Mouse (Mus musculus) olfactory bulb, adult 2 months (tissue): ENCODE results near the gene Olfr130. TPM values are rescaled to one million over a fixed set of nuclear protein-coding genes. Genes with fewer than 3 reads are reported as not detected.

Source experiments
- H3K27ac ChIP-seq: fragments of 200-500 bp; 2 replicates; pipeline ENCODE4 v1.5.1; 2012; ENCODE audit warnings: low read depth, low read length; ENCODE audit not compliant: insufficient read depth
- H3K4me1 ChIP-seq: fragments of 200-500 bp; 2 replicates; pipeline ENCODE4 v1.6.1; 2012; ENCODE audit warnings: low read length; ENCODE audit not compliant: control insufficient read depth, insufficient read depth
- H3K4me3 ChIP-seq: fragments of 200-500 bp; 2 replicates; pipeline ENCODE4 v1.5.1; 2012; ENCODE audit warnings: mild to moderate bottlenecking, low read depth, low read length, moderate library complexity; ENCODE audit not compliant: insufficient read depth
- CTCF ChIP-seq: fragments of 200-500 bp; IDR thresholded peaks from 2 replicates; pipeline ENCODE4 v1.5.1; 2012; ENCODE audit warnings: low read depth, mild to moderate bottlenecking, low read length, moderate library complexity; ENCODE audit not compliant: insufficient read depth
- POLR2A ChIP-seq: fragments of 200-500 bp; IDR thresholded peaks from 2 replicates; pipeline ENCODE4 v1.6.1; 2012; ENCODE audit warnings: mild to moderate bottlenecking, low read depth, low read length, moderate library complexity; ENCODE audit not compliant: insufficient read depth
- WGBS: fragments of 180-500 bp; shearing (Covaris S2); methylation state at CpG from one replicate; pipeline ENCODE4 v1.1.7; 2018; 5-methylcytosine and 5-hydroxymethylcytosine counted together
- polyA plus RNA-seq: library from polyadenylated mRNA; stranded (reverse); fragments of >200 nt; gene quantifications from 2 replicates; pipeline ENCODE4 v1.2.4, GENCODE M21; 2012; ENCODE audit warnings: low replicate concordance; ENCODE audit not compliant: missing spikeins, insufficient read depth, insufficient read length

Gene Olfr130
- polyA plus RNA-seq = not detected in 2 replicates

- no peak within 1 kb of the TSS for H3K27ac ChIP-seq
- no peak within 1 kb of the TSS for H3K4me3 ChIP-seq
- no peak for TF ChIP-seq CTCF
- no peak for TF ChIP-seq POLR2A
- H3K4me1 ChIP-seq = no peaks in the 10 kb centered on the region
- 95% methylated on average over 1 of the region's 1 CpGs for WGBS
Measured at GRCm38 (mm10) chr17:38063621-38064020, at the start of gene Olfr130. Gene Olfr130 (plus strand): TSS chr17:38063921.

GRCm38 (mm10) chr17:38016341-38016740 is 47.4 kb upstream of the Olfr130 start:
- no peak overlapping the region for H3K4me3 ChIP-seq
- no peaks in the 10 kb centered on the region for H3K4me1 ChIP-seq
- H3K27ac ChIP-seq = no peak overlapping the region
- 78% methylated on average over 2 of the region's 2 CpGs for WGBS
- TF ChIP-seq POLR2A (no peak), CTCF (no peak)

GRCm38 (mm10) chr17:38026297-38026696 is 37.4 kb upstream of the Olfr130 start:
- TF ChIP-seq POLR2A (no peak), CTCF (no peak)
- Histone ChIP-seq H3K4me1 (no peaks in the 10 kb centered on the region), H3K27ac (no peak overlapping the region), H3K4me3 (no peak overlapping the region)
- WGBS = 27% methylated on average over 5 of the region's 5 CpGs

- 58% methylated on average over 1 of the region's 1 CpGs for WGBS
- Histone ChIP-seq H3K4me3 (no peak within 1 kb of the TSS), H3K4me1 (no peaks in the 10 kb centered on the region), H3K27ac (no peak within 1 kb of the TSS)
- TF ChIP-seq CTCF (no peak), POLR2A (no peak)
Measured at GRCm38 (mm10) chr17:38059979-38060378, 3.7 kb upstream of the Olfr130 start, which contains the start of gene Olfr129. Gene Olfr129 (minus strand): TSS chr17:38060079.

GRCm38 (mm10) chr17:38082364-38082763 is 18.6 kb downstream of the Olfr130 start:
- H3K4me1 ChIP-seq = no peaks in the 10 kb centered on the region
- no peak for TF ChIP-seq CTCF
- TF ChIP-seq POLR2A = no peak
- WGBS = 88% methylated on average over 4 of the region's 4 CpGs
- H3K4me3 ChIP-seq = no peak overlapping the region
- H3K27ac ChIP-seq = no peak overlapping the region

GRCm38 (mm10) chr17:38088593-38088992 is 24.9 kb downstream of the Olfr130 start, which contains the start of gene Olfr131:
Gene Olfr131 (minus strand): TSS chr17:38088693.
- no peak for TF ChIP-seq POLR2A
- TF ChIP-seq CTCF = no peak
- no peak within 1 kb of the TSS for H3K4me3 ChIP-seq
- H3K4me1 ChIP-seq = no peaks in the 10 kb centered on the region
- H3K27ac ChIP-seq = no peak within 1 kb of the TSS

Other genes with a start within 250 kb of the Olfr130 start
- not detected in 2 replicates for gene Olfr125, start 231.0 kb upstream of the Olfr130 start, polyA plus RNA-seq
- gene Olfr126, start 216.4 kb upstream of the Olfr130 start, polyA plus RNA-seq = not detected in 2 replicates
- not detected in 2 replicates for gene Olfr127, start 163.5 kb upstream of the Olfr130 start, polyA plus RNA-seq
- not detected in 2 replicates for gene Olfr128, start 143.4 kb upstream of the Olfr130 start, polyA plus RNA-seq
- gene Olfr761, start 110.8 kb upstream of the Olfr130 start, polyA plus RNA-seq = not detected in 2 replicates
- not detected in 2 replicates for gene Olfr129, start 3.8 kb upstream of the Olfr130 start, polyA plus RNA-seq
- gene Olfr131, start 24.8 kb downstream of the Olfr130 start, polyA plus RNA-seq = not detected in 2 replicates
- not detected in 2 replicates for gene Olfr132, start 70.6 kb downstream of the Olfr130 start, polyA plus RNA-seq
- not detected in 2 replicates for gene Olfr133, start 81.4 kb downstream of the Olfr130 start, polyA plus RNA-seq
- gene Olfr134, start 107.5 kb downstream of the Olfr130 start, polyA plus RNA-seq = not detected in 2 replicates
- not detected in 2 replicates for gene Olfr135, start 140.4 kb downstream of the Olfr130 start, polyA plus RNA-seq
- gene Olfr138, start 197.1 kb downstream of the Olfr130 start, polyA plus RNA-seq = not detected in 2 replicates
- gene Olfr137, start 243.6 kb downstream of the Olfr130 start, polyA plus RNA-seq = not detected in 2 replicates